Mouse (Mus musculus) C2C12 (cell line): ENCODE data around the gene Mark2. TPM values are rescaled to one million over a fixed set of nuclear protein-coding genes. Genes with fewer than 3 reads are reported as not detected.

Experiments
- H3K27me3 ChIP-seq: one replicate; pipeline ENCODE4 v1.6.1; 2011; ENCODE audit not compliant: control insufficient read depth, insufficient read depth, insufficient read length
- H3K36me3 ChIP-seq: one replicate; pipeline ENCODE4 v1.6.1; 2011; ENCODE audit not compliant: control insufficient read depth, insufficient read depth
- H3K4me3 ChIP-seq: one replicate; pipeline ENCODE4 v1.5.1; 2011; ENCODE audit warnings: mild to moderate bottlenecking, control low read depth; ENCODE audit not compliant: poor library complexity, insufficient read depth, severe bottlenecking
- H3K79me2 ChIP-seq: one replicate; pipeline ENCODE4 v1.6.1; 2011; ENCODE audit not compliant: control insufficient read depth, insufficient read depth
- H3K79me3 ChIP-seq: one replicate; pipeline ENCODE4 v1.6.1; 2011; ENCODE audit warnings: low read depth, control low read depth
- H3ac ChIP-seq: one replicate; pipeline ENCODE3; 2011; ENCODE audit warnings: low read depth; ENCODE audit not compliant: control insufficient read depth, insufficient read length
- CEBPB ChIP-seq: IDR thresholded peaks from one replicate; pipeline ENCODE4 v1.6.1; 2011; ENCODE audit warnings: low read depth, mild to moderate bottlenecking, control low read depth, moderate library complexity
- CTCF ChIP-seq: IDR thresholded peaks from one replicate; pipeline ENCODE4 v1.5.1; 2011; ENCODE audit not compliant: control insufficient read depth, insufficient read depth, insufficient read length
- FOSL1 ChIP-seq: IDR thresholded peaks from one replicate; pipeline ENCODE4 v1.8.0; 2011; ENCODE audit warnings: mild to moderate bottlenecking, low read length; ENCODE audit not compliant: poor library complexity, insufficient read depth, severe bottlenecking
- MAX ChIP-seq: IDR thresholded peaks from one replicate; pipeline ENCODE4 v1.6.1; 2011; ENCODE audit warnings: mild to moderate bottlenecking, control low read depth
- MYOD1 ChIP-seq: IDR thresholded peaks from one replicate; pipeline ENCODE4 v1.6.1; 2011; ENCODE audit warnings: low read depth; ENCODE audit not compliant: control insufficient read depth, insufficient read length
- MYOG ChIP-seq: IDR thresholded peaks from one replicate; pipeline ENCODE4 v1.6.1; 2011; ENCODE audit not compliant: control insufficient read depth, insufficient read length; ENCODE audit errors: extremely low read depth
- USF1 ChIP-seq: IDR thresholded peaks from one replicate; pipeline ENCODE4 v1.6.1; 2011; ENCODE audit warnings: low read depth, mild to moderate bottlenecking, control low read depth, moderate library complexity
- polyA plus RNA-seq: library from polyadenylated mRNA; unstranded; fragments of >200 nt; fragmentation: generic; extraction: Trizol; gene quantifications from one replicate; pipeline ENCODE4 v1.2.1, GENCODE M21; 2012; ENCODE audit warnings: missing spikeins

The Mark2 gene
- polyA plus RNA-seq, 1 experiment, result 27.2 TPM

DNA sequence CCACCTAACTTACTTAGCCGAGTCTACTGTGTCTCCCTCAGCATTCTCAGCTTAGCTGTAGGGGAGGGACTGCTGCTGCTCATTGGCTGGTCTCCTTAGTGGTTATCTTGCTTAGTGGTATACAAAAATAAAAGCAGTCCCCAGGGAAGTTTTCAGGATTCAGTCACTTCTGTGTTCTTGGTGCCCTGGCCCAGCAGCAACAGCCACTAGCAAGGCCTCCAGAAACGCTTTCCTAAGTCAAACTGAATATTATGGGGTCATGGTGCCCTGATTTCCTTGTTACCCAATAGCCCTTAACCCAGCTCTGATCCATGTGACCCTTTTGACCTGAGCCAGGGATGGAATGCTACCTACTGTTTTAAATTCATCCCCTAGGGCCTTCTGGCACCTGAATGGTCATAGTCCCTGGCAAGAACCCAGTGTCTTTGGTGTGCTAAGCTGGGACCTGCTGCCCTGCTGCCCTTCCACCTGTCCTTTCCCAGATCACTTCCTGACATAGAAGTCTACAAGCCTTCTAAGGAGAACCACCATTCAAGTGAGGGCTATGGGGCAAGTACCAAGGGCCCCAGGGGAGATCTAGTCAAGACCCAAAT lies 31.8 kb downstream of the Mark2 start:
- peaks cover 77% of the 10 kb centered on the region for H3K79me3 ChIP-seq
- H3K36me3 ChIP-seq, result no peaks in the 10 kb centered on the region
- peaks cover 100% of the 10 kb centered on the region for H3K79me2 ChIP-seq
- TF ChIP-seq MAX (no peak), USF1 (no peak), MYOG (no peak), MYOD1 (no peak), FOSL1 (no peak)
- H3ac ChIP-seq, result no peak overlapping the region
- H3K4me3 ChIP-seq, result no peak overlapping the region
- H3K27me3 ChIP-seq, result no peaks in the 10 kb centered on the region

DNA sequence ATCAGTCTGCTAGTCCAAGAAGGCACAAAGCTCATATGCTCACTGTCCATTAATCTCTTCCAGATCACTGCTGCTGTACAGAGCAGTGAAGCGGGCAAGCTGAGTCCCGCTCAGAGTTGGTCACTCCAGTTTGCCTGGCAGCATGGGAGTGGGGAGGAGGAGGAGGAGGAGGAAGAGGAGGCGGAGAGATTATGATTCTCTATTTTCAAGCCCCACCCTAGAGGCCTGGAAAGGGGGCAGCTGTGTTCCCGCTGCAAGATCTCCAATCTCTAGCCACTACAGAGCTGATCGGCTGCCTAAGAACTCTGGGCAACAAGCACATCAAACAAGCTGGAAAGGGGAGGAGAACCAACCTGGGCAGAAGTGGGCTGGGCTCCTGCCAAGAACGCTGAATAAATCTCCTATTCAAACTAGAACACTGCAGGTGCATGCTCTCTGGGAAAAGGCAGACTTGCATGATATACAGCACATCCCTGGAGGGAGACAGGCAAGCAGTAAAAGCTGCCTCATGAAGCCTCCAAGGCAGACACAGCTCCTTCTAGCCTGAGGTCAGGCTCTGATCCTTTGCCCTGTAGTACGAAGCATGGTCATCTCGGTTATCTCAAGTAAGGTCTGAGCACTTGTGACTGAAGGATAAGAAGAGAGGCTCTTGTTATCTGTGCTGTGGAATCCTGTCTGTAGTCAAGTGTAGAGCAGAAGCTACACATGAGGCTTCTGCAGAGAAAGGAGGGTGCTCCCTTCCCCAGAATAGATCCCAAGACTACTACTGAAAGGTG lies 33.5 kb downstream of the Mark2 start:
- H3K36me3 ChIP-seq, result no peaks in the 10 kb centered on the region
- H3ac ChIP-seq, result no peak overlapping the region
- TF ChIP-seq USF1 (no peak), CEBPB (no peak), FOSL1 (no peak), CTCF (no peak), MYOG (no peak), MAX (no peak), MYOD1 (no peak)
- H3K4me3 ChIP-seq, result no peak overlapping the region
- peaks cover 66% of the 10 kb centered on the region for H3K79me3 ChIP-seq
- H3K79me2 ChIP-seq, result peaks cover 100% of the 10 kb centered on the region
- H3K27me3 ChIP-seq, result no peaks in the 10 kb centered on the region

DNA sequence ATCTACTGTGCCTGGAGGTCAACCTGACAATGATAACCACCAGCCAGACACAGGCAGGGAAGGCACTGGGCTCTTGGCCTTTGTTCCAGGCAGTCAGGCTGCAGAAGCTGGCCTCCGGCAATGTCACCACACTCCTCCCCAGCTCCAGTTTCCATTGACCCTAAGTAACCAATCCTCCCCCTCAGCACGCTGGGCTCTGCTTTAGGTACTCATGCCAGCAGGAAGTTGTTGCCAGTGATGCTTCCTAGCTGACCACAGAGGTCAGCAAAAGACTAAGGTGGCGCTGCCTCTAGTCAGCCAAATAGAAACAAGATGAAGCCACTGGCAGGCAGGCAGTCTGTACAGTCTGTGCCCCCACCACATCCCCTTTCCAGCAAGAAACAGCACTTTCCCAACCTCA lies 34.7 kb downstream of the Mark2 start:
- H3K27me3 ChIP-seq, result no peaks in the 10 kb centered on the region
- peaks cover 90% of the 10 kb centered on the region for H3K79me2 ChIP-seq
- no peak overlapping the region for H3K4me3 ChIP-seq
- no peak for TF ChIP-seq MYOG
- TF ChIP-seq CTCF, result no peak
- no peak for TF ChIP-seq MYOD1
- no peak for TF ChIP-seq FOSL1
- TF ChIP-seq CEBPB, result no peak
- no peak for TF ChIP-seq MAX
- TF ChIP-seq USF1, result no peak
- no peak overlapping the region for H3ac ChIP-seq
- no peaks in the 10 kb centered on the region for H3K36me3 ChIP-seq
- peaks cover 54% of the 10 kb centered on the region for H3K79me3 ChIP-seq

DNA sequence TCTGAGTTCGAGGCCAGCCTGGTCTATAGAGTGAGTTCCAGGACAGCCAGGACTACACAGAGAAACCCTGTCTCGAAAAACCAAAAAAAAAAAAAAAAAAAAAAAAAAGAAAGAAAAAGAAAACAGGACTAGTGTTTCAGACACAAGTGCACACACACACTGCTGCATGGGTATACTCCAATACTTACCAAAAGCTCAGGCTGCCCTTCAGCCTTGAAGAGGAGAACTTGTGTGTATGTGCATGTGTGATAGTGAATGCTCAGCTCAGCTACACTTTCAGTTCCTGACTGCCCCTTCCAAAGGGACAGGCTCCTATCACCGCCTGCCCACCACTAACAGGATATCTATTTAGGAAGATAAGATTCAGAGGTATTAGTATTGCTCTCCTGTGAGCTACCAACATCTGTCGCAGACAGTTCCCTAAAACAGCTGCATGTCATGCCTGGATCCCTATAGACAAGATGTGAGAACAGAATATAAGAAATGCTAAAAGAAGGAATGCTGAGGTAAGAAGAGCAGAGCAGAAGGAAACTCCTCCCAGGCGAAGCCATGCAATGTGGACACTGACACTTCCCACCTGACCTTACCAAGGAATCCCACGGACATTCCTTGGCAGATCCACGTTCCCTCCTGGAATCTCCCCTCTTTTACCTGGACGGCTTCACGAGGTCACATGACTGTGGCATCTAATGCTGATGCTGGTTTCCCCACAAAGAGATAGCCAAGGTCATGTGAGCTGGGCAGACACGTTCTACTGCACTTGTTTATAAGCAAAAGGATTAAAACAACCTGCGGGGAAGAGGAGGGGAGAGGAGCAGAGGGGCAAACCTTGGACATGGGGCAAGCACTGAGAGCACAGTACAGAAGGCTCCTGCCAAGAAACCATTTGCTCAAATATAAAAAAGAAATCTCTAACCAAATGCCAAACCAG lies 36.0 kb downstream of the Mark2 start:
- H3K79me3 ChIP-seq, result peaks cover 51% of the 10 kb centered on the region
- H3K4me3 ChIP-seq, result no peak overlapping the region
- H3K79me2 ChIP-seq, result peaks cover 89% of the 10 kb centered on the region
- H3ac ChIP-seq, result no peak overlapping the region
- H3K27me3 ChIP-seq, result no peaks in the 10 kb centered on the region
- no peaks in the 10 kb centered on the region for H3K36me3 ChIP-seq
- TF ChIP-seq MAX, result no peak
- TF ChIP-seq USF1, result no peak
- TF ChIP-seq CEBPB, result no peak
- TF ChIP-seq MYOG, result no peak
- TF ChIP-seq FOSL1, result no peak
- no peak for TF ChIP-seq CTCF
- TF ChIP-seq MYOD1, result no peak

DNA sequence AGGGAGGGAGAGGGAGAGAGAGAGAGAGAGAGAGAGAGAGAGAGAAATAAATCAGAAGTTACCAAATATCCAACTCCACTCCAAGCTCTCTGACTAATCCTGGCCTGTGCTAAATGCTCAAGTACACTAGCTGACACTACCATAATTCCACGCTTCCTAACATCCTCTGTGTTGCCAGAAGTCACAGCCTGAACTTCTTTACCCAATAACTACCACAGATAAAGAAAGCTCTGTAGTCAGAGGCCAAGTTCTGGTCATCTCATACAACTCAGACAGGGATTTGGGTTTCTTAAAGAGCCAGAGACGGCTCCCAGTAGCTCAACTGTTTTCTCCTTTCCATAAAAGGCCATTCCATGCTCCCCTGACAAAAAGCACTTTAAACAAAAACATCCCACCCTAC lies 36.9 kb downstream of the Mark2 start:
- Histone ChIP-seq H3K4me3 (no peak overlapping the region), H3K79me2 (peaks cover 89% of the 10 kb centered on the region)
- TF ChIP-seq USF1, result no peak
- TF ChIP-seq MYOD1, result no peak
- no peak for TF ChIP-seq FOSL1
- no peak for TF ChIP-seq CEBPB
- TF ChIP-seq CTCF, result no peak
- no peak for TF ChIP-seq MYOG
- no peak for TF ChIP-seq MAX

More for the DNA sequence above, 36.9 kb downstream of the Mark2 start:
- H3ac ChIP-seq, result no peak overlapping the region
- no peaks in the 10 kb centered on the region for H3K27me3 ChIP-seq
- H3K36me3 ChIP-seq, result no peaks in the 10 kb centered on the region
- H3K79me3 ChIP-seq, result peaks cover 44% of the 10 kb centered on the region
